Mouse (Mus musculus): ENCODE data around the gene Prss46. TPM values are rescaled to one million over a fixed set of nuclear protein-coding genes. Genes with fewer than 3 reads are reported as not detected.

Gene Prss46
- total RNA-seq, 2 experiments from 2014 or later, result not detected

DNA sequence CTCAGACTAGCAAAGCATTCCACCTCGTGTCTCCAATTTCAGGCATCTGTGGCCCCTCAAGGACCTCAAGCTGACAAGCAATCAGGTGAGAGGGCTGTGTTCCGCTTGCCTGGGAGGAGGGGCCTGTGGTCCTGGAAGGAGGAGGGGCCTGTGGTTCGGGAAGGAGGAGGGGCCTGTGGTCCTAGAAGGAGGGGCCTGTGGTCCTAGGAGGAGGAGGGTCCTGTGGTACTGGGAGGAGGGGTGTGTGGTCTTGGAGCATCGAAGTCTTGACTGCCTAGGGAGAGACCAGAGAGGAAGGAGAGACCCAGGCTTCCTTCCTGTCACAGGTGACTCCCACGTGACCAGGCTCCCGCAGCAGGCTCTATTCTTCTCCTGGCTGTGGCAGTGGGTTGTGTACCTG is 52.3 kb downstream of the Prss46 start:
- no peak for DNase-seq

DNA sequence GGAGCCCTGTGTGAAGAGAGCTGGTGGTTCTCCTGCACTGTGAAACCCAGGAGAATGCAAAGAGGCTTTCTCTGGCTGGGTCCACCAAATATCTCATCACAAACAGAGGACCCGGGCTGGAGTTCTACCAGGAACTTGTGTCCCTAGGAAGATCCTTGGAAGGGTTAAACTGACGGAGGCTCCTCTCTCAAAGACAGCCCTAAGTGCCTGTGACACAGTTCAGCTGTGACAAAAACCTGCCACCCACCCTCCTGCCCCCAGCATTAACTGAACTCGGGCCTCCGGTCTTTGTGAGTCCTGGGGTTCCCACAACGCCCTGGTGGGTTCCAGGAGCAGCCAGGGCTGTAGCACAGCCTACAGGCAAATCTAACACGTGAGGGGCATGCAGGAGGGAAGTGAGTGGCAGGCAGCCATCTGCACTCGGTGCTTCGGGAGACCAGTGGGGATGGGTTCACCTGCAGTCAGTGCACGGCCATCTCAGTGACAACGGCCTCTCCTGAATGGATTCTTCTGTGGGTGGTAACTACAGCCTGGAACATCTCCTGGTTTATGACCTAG is 55.2 kb downstream of the Prss46 start:
- no peak for DNase-seq

DNA sequence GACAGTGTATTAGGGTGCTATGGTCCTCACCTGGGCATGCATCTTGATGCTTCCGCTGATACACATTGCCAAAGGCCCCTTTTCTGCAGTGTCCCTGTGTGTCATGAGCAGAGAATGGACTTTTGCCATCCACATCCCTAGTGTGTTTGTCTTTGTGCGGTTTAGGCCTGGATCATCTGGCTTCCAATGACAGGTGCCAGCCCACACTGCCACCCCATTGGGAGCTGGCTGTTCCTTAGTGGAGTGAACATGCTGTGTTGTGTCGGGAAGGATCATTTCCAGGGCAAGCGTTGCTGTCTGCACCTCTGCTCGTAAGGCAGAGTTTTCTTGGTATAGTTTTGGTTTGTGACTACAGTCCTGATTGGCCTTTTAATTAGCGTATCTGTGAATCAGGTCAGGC is 56.9 kb downstream of the Prss46 start:
- no peak for DNase-seq

DNA sequence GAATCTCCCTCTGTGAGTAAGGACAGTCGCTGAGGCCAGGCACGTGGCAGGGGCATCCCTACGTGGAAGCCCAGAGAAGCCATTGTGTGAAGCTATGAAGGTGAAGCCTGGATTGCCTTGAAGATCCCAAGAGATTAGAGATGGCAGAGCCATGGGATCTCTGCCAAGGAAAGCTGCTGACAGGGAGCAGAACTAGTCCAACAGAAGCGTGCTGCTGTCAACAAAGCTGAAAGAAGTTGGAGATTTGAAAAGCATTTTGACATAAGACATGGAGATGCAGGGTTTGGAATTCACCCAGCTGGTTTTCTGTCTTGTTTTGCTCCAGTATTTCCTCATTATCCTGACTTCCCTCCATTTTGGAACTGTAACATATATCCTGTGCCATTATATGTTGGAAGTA is 58.0 kb downstream of the Prss46 start:
- DNase-seq, result peak; percentile 34

Other genes with a start within 250 kb of the Prss46 start
- gene Nradd, start 220.1 kb upstream of the Prss46 start, total RNA-seq (2021), result 1 to 10 TPM; 7.7 to 9.8 TPM
- 10 to 100 TPM in 1 of 2 experiments, 1 to 10 TPM in 1; 8.2 to 12.0 TPM for gene Nbeal2, start 190.3 kb upstream of the Prss46 start, total RNA-seq (2021)
- 10 to 100 TPM; 64.3 to 66.0 TPM for gene Ccdc12, start 188.0 kb upstream of the Prss46 start, total RNA-seq (2021)
- 10 to 100 TPM; 10.6 to 78.0 TPM for gene Myl3, start 102.6 kb upstream of the Prss46 start, total RNA-seq (2021)
- gene Pth1r, start 97.4 kb upstream of the Prss46 start, total RNA-seq (2021), result 10 to 100 TPM; 13.4 to 13.9 TPM
- gene Prss42, start 46.3 kb upstream of the Prss46 start, total RNA-seq (2021), result not detected
- gene Prss44, start 30.5 kb upstream of the Prss46 start, total RNA-seq (2021), result not detected
- not detected for gene Prss43, start 17.8 kb upstream of the Prss46 start, total RNA-seq (2021)
- not detected for gene Prss45, start 9.9 kb upstream of the Prss46 start, total RNA-seq (2021)
- under 1 TPM in 1 of 2 experiments, not detected in 1; 0.67 TPM for gene Prss50, start 13.5 kb downstream of the Prss46 start, total RNA-seq (2021)
- gene Als2cl, start 35.4 kb downstream of the Prss46 start, total RNA-seq (2021), result 10 to 100 TPM; 16.4 to 18.2 TPM
- gene Tmie, start 35.6 kb downstream of the Prss46 start, total RNA-seq (2021), result 1 to 10 TPM; 1.9 to 5.6 TPM
- not detected for gene Fam240a, start 72.4 kb downstream of the Prss46 start, total RNA-seq (2021)
- gene Tdgf1, start 101.7 kb downstream of the Prss46 start, total RNA-seq (2021), result not detected
- gene Lrrc2, start 107.0 kb downstream of the Prss46 start, total RNA-seq (2021), result 1 to 10 TPM; 2.2 to 5.4 TPM
- gene Rtp3, start 146.1 kb downstream of the Prss46 start, total RNA-seq (2021), result 10 to 100 TPM in 1 of 2 experiments, 1 to 10 TPM in 1; 7.5 to 10.3 TPM
- 10 to 100 TPM; 14.8 to 15.6 TPM for gene Ltf, start 174.8 kb downstream of the Prss46 start, total RNA-seq (2021)
- 1 to 10 TPM; 3.4 to 4.8 TPM for gene Ccrl2, start 213.0 kb downstream of the Prss46 start, total RNA-seq (2021)

Data from adrenal gland, postnatal 10 days (tissue).